Mouse (Mus musculus) embryonic facial prominence, embryonic 12.5 days (tissue): Measurements from ENCODE around the gene Ptchd4. TPM values are rescaled to one million over a fixed set of nuclear protein-coding genes. Genes with fewer than 3 reads are reported as not detected.

Experiments used
- ATAC-seq: fragments of 200-750 bp; cut with Nextera tagmentation; 2 replicates; pipeline ENCODE4 v1.8.0; 2017; ENCODE audit not compliant: insufficient number of reproducible peaks, insufficient read depth, low FRiP score, low TSS enrichment
- H3K27ac ChIP-seq: fragments of 300-500 bp; sonication (generic); 2 replicates; pipeline ENCODE4 v1.5.1; 2016; ENCODE audit warnings: mild to moderate bottlenecking
- H3K27me3 ChIP-seq: fragments of 300-500 bp; sonication (generic); 2 replicates; pipeline ENCODE4 v1.6.1; 2016; ENCODE audit warnings: mild to moderate bottlenecking, moderate library complexity
- H3K36me3 ChIP-seq: fragments of 300-500 bp; sonication (generic); 2 replicates; pipeline ENCODE4 v1.6.1; 2016; ENCODE audit warnings: mild to moderate bottlenecking
- H3K4me1 ChIP-seq: fragments of 300-500 bp; sonication (generic); 2 replicates; pipeline ENCODE4 v1.6.1; 2016
- H3K4me2 ChIP-seq: fragments of 300-500 bp; sonication (generic); replicated peaks from 2 replicates; pipeline ENCODE4 v1.6.1; 2016; ENCODE audit warnings: mild to moderate bottlenecking, moderate library complexity
- H3K4me3 ChIP-seq: fragments of 300-500 bp; sonication (generic); 2 replicates; pipeline ENCODE4 v1.5.1; 2016; ENCODE audit warnings: mild to moderate bottlenecking
- H3K9ac ChIP-seq: fragments of 300-500 bp; sonication (generic); 2 replicates; pipeline ENCODE4 v1.6.1; 2016; ENCODE audit warnings: mild to moderate bottlenecking, moderate library complexity
- H3K9me3 ChIP-seq: fragments of 300-500 bp; sonication (generic); 2 replicates; pipeline ENCODE4 v1.6.1; 2016; ENCODE audit warnings: mild to moderate bottlenecking, moderate library complexity
- WGBS: fragments of 180-500 bp; shearing (Covaris S2); methylation state at CpG from one replicate; pipeline ENCODE4 v1.1.7; 2016; 5-methylcytosine and 5-hydroxymethylcytosine counted together
- polyA plus RNA-seq: library from polyadenylated mRNA; unstranded; fragments of >200 nt; fragmentation: Nextera tagmentation; extraction: Ambion mirVana; gene quantifications from 2 replicates; pipeline ENCODE4 v1.2.1, GENCODE M21; 2016

Gene Ptchd4
- polyA plus RNA-seq = 1.7 and 3.0 TPM in 2 replicates

GRCm38 (mm10) chr17:42315669-42316611, at the start of gene Ptchd4:
Gene Ptchd4 (plus strand): TSS chr17:42315947.
- H3K9ac ChIP-seq = peak within 1 kb of the TSS; percentile 46
- H3K36me3 ChIP-seq = no peaks in the 10 kb centered on the region
- no peak within 1 kb of the TSS for H3K27ac ChIP-seq
- H3K9me3 ChIP-seq = no peaks in the 10 kb centered on the region
- under 1% methylated on average over 54 of the region's 56 CpGs for WGBS
- peak within 1 kb of the TSS; percentile 88 for H3K4me2 ChIP-seq
- peaks cover 4% of the 10 kb centered on the region; the same call in 1 of the 2 replicates for H3K4me1 ChIP-seq
- ATAC-seq = peak; percentile 89
- H3K27me3 ChIP-seq = peaks cover 20% of the 10 kb centered on the region
- H3K4me3 ChIP-seq = peak within 1 kb of the TSS; percentile 52

DNA sequence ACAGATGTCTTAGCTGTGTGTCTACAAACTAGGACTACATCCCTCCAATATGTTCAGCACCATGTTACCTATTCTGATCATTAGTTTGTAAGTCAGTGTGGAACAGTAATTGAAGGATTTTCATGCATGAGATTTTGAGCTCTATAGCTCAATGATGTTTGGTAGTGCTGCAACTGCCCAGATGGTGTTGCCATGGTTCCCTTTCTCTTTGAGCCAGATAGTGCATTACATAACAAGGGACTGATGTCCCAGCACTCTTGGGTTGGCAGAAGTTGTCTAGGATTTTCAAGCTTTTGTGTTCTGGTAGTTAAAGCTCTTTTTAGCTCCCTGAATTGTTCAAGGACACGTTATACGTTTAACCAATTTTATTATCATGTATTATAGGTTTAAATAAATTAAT, 38.9 kb upstream of the Ptchd4 start:
- 86% methylated on average over 2 of the region's 2 CpGs for whole genome bisulfite sequencing
- H3K4me3 ChIP-seq = no peak overlapping the region
- H3K27me3 ChIP-seq = no peaks in the 10 kb centered on the region
- no peaks in the 10 kb centered on the region for H3K9me3 ChIP-seq
- no peak for ATAC-seq
- H3K36me3 ChIP-seq = no peaks in the 10 kb centered on the region
- H3K9ac ChIP-seq = no peak overlapping the region
- no peaks in the 10 kb centered on the region for H3K4me1 ChIP-seq
- H3K27ac ChIP-seq = no peak overlapping the region
- no peak overlapping the region for H3K4me2 ChIP-seq

DNA sequence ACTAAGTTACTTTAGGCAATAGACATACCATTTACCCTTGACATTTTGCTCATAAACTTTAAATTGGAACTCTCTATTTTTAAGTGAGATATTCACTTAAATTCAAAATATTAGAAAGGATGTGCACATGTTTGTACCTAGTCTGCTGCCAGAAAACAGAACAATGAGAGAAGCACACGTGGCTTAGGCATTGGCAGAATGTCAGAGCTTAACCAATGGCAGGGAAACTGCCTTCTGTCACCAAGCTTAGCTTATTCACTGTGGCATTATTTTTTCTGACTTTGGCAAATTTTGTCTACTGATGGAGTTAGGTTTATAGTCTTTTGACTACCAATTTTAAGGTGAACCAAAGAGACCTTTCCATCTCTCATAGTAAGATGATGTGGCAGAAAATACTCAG, 31.4 kb upstream of the Ptchd4 start:
- no peak for ATAC-seq

DNA sequence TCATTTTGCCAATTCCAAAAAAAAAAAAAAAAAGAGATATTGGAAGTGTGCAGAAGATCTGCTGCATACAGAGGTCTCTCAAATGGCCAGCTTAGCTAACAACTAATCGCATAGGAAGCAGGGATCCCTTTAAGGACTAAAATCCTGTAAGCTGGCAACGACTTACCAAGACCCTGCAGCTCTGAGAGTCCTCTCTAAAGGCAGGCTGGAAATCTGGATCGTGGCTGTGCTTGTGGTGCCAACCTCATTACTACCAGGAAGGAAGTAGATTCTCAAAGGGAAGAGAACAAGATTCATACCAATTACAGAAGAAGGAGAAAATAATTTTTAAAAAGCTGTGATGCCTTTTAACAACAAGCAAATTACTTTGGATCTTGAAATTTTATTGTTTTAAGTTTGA, 29.5 kb upstream of the Ptchd4 start:
- WGBS = 78% methylated on average over 3 of the region's 3 CpGs
- H3K9ac ChIP-seq = no peak overlapping the region
- ATAC-seq = no peak

More for the DNA sequence above, 31.4 kb upstream of the Ptchd4 start:
- Histone ChIP-seq H3K4me1 (no peaks in the 10 kb centered on the region), H3K36me3 (no peaks in the 10 kb centered on the region), H3K27ac (no peak overlapping the region), H3K4me2 (no peak overlapping the region), H3K27me3 (no peaks in the 10 kb centered on the region), H3K9me3 (no peaks in the 10 kb centered on the region), H3K4me3 (no peak overlapping the region), H3K9ac (no peak overlapping the region)
- 61% methylated on average over 1 of the region's 1 CpGs for WGBS

DNA sequence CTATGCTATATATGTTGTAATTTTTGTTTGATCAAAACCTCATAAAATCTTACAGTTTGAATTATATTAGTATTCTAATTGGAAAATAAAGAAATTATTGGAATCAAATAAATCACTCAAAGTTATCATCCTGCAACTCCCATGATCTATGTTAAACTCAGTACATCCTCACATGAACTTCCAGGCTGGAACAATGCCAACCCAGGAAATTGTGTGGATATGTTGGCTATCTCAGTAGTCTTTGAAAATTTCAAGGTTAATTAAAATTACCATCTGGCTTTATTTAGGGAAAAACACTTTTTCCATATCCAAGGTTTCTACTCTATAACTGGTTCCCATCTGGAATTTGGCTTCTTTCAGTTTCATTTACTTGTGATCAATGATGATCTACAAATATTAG, 25.4 kb upstream of the Ptchd4 start:
- Histone ChIP-seq H3K9ac (no peak overlapping the region), H3K4me2 (no peak overlapping the region), H3K4me1 (no peaks in the 10 kb centered on the region), H3K27ac (no peak overlapping the region), H3K27me3 (no peaks in the 10 kb centered on the region), H3K4me3 (no peak overlapping the region), H3K9me3 (no peaks in the 10 kb centered on the region), H3K36me3 (no peaks in the 10 kb centered on the region)
- no peak for ATAC-seq

More for the DNA sequence above, 29.5 kb upstream of the Ptchd4 start:
- Histone ChIP-seq H3K9me3 (no peaks in the 10 kb centered on the region), H3K4me3 (no peak overlapping the region), H3K36me3 (no peaks in the 10 kb centered on the region), H3K4me2 (no peak overlapping the region), H3K27ac (no peak overlapping the region), H3K4me1 (no peaks in the 10 kb centered on the region), H3K27me3 (no peaks in the 10 kb centered on the region)

DNA sequence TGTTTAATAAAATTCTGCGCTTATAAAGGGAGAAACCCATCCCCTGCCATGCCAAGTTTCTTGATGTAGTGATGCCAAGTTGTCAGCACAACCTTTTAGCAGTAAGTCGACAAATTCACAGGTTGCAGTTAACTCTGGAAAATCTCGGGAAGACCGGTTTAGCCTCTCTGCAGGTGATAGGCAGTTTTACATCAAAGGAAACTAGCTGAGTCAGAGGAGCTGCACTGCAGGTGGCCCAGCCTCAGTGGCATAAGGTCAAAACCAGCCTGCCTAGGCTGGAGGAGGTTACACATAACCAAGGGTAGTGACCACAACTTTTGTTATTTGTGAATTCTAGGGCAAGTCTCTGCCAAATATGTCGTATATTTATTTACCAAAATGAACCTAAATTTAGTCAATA, 24.0 kb upstream of the Ptchd4 start:
- Histone ChIP-seq H3K27ac (no peak overlapping the region), H3K9ac (no peak overlapping the region), H3K9me3 (no peaks in the 10 kb centered on the region), H3K4me2 (no peak overlapping the region), H3K4me3 (no peak overlapping the region), H3K4me1 (no peaks in the 10 kb centered on the region), H3K36me3 (no peaks in the 10 kb centered on the region), H3K27me3 (no peaks in the 10 kb centered on the region)
- ATAC-seq = no peak
- WGBS = 47% methylated on average over 5 of the region's 5 CpGs

DNA sequence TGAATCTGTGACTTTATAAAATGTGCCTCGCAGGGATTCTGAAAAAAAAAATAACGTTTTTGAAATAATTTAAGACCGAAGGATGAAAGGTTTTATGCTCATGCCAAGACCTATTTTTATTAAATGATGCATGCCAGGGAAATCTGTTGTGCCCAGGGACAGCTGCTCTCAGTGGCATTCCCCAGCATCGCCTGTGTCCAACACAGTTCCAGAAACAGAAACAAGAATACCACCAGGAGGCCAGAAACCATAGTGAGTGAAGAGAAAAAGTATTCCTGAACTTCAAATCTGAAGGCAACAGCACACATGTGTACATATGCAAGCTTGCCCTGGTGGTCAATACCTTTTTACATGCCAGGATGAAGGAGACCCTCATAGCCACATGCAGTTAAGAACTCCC, 17.8 kb upstream of the Ptchd4 start:
- no peak for ATAC-seq
- no peaks in the 10 kb centered on the region for H3K27me3 ChIP-seq
- H3K9me3 ChIP-seq = no peaks in the 10 kb centered on the region
- no peak overlapping the region for H3K27ac ChIP-seq
- no peak overlapping the region for H3K4me3 ChIP-seq
- H3K4me1 ChIP-seq = no peaks in the 10 kb centered on the region
- no peaks in the 10 kb centered on the region for H3K36me3 ChIP-seq
- 78% methylated on average over 4 of the region's 4 CpGs for WGBS
- no peak overlapping the region for H3K4me2 ChIP-seq
- H3K9ac ChIP-seq = no peak overlapping the region

DNA sequence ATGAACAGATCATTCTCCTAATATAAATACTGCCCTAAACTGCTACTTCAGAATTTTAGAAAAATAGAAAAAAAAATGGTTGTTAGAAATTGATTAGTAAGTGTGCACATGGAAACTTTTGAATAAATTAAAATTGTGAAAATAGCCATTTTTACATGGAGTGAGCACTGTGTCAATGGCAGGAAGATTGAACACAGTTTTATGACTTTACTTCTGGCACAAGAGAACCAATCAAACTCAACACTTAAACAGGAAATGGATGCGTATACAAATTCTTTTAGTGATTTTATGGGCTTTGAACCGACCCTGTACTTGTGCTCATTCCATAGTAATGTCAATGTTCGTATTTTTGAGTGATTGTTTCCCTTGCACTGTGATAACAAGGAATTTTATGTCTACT, 16.1 kb upstream of the Ptchd4 start:
- H3K9me3 ChIP-seq = no peaks in the 10 kb centered on the region
- no peak overlapping the region for H3K4me2 ChIP-seq
- 77% methylated on average over 3 of the region's 3 CpGs for WGBS
- no peak for ATAC-seq
- H3K27me3 ChIP-seq = no peaks in the 10 kb centered on the region
- H3K4me1 ChIP-seq = no peaks in the 10 kb centered on the region
- no peaks in the 10 kb centered on the region for H3K36me3 ChIP-seq
- no peak overlapping the region for H3K27ac ChIP-seq
- no peak overlapping the region for H3K9ac ChIP-seq
- H3K4me3 ChIP-seq = no peak overlapping the region

DNA sequence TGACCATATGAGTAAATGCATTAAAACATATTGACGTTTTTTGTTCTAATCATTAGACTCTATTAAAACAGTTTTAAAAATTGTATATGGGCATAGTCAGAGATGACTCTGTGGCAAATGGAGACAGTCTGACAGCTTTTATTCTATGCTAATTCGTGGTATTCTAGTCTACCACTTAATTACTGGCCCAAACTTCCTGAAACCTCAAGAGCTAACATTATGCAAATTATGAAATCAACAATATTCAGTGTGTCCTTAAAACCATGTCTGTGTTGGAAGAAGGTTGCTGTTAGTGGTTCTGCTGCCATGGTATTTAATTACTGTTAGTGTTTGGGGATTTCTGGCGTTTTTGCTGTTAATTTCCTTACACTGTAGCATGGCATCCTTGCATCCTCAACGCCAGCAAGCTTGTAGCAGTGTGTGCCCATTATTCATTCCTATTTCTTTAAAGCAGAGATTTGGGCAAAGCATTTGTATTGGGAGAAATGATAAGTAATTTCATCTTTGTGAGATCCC, 12.6 kb upstream of the Ptchd4 start:
- 74% methylated on average over 4 of the region's 4 CpGs for WGBS
- no peaks in the 10 kb centered on the region for H3K27me3 ChIP-seq
- no peak for ATAC-seq
- no peak overlapping the region for H3K27ac ChIP-seq
- no peaks in the 10 kb centered on the region for H3K9me3 ChIP-seq
- H3K4me1 ChIP-seq = no peaks in the 10 kb centered on the region
- no peak overlapping the region for H3K4me2 ChIP-seq
- H3K9ac ChIP-seq = no peak overlapping the region
- H3K36me3 ChIP-seq = no peaks in the 10 kb centered on the region
- no peak overlapping the region for H3K4me3 ChIP-seq

DNA sequence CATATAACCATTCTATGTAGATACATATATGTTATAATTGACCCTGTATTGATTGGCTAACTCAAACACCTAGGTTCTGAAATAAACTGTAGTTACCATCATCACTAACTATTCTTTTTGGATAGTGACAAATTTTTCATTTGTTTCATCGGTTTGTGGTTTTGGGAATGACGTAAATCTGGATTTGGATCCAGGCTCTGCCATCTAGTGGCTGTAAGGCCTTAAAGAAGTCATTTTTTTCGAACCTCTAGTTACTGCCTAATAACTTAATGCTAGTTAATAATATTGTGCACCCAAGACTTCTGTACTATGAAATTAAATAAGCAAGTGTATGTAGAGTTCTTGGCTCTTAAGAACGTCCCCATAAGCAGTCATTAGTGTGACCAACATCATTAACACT, 11.5 kb upstream of the Ptchd4 start:
- Histone ChIP-seq H3K4me1 (no peaks in the 10 kb centered on the region), H3K27me3 (no peaks in the 10 kb centered on the region), H3K9me3 (no peaks in the 10 kb centered on the region), H3K4me2 (no peak overlapping the region), H3K9ac (no peak overlapping the region), H3K36me3 (no peaks in the 10 kb centered on the region), H3K4me3 (no peak overlapping the region), H3K27ac (no peak overlapping the region)
- no peak for ATAC-seq
- WGBS = 65% methylated on average over 4 of the region's 4 CpGs

GRCm38 (mm10) chr17:42307001-42307400, 8.7 kb upstream of the Ptchd4 start:
- Histone ChIP-seq H3K4me1 (no peaks in the 10 kb centered on the region), H3K27ac (no peak overlapping the region), H3K27me3 (no peaks in the 10 kb centered on the region), H3K4me2 (no peak overlapping the region), H3K4me3 (no peak overlapping the region), H3K36me3 (no peaks in the 10 kb centered on the region), H3K9me3 (no peaks in the 10 kb centered on the region), H3K9ac (no peak overlapping the region)
- no peak for ATAC-seq
- 83% methylated on average over 1 of the region's 1 CpGs for WGBS

DNA sequence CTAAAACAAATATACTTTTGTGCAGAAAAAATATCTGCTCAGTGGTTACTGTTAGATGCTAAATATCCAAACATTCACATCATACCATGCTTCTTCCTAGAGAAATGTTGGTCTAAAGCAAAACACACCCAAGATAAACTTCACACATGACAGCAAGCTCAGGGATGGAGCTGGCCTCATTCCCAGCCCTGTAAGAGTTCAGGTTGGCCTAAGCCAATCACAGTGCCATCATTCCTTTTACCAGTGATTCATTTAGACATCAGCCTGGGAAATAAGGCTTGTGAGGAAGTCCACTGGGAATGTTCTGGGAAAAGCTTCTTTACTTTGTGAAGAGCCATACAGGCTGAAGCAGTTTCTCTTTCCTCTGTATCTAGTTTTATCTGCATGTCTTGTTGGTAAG, 5.6 kb upstream of the Ptchd4 start:
- no peak overlapping the region for H3K27ac ChIP-seq
- no peaks in the 10 kb centered on the region for H3K9me3 ChIP-seq
- no peak overlapping the region for H3K4me3 ChIP-seq
- H3K36me3 ChIP-seq = no peaks in the 10 kb centered on the region
- no peaks in the 10 kb centered on the region for H3K4me1 ChIP-seq
- H3K27me3 ChIP-seq = no peaks in the 10 kb centered on the region
- H3K4me2 ChIP-seq = no peak overlapping the region
- ATAC-seq = no peak
- no peak overlapping the region for H3K9ac ChIP-seq
